Mouse (Mus musculus) cortical plate, adult 2 months (tissue): ENCODE results near the gene Btbd35f9.
"Not testable (repeated sequence)": the region's sequence is repeated elsewhere in the genome, so short reads cannot be mapped to it uniquely, and the experiment has no call there.

Experiments used
- CTCF ChIP-seq: fragments of 200-500 bp; IDR thresholded peaks from 2 replicates; pipeline ENCODE4 v1.5.1; 2011; ENCODE audit warnings: mild to moderate bottlenecking, control low read depth, low read length; ENCODE audit not compliant: insufficient read depth; ENCODE audit errors: extremely low read depth
- POLR2A ChIP-seq: fragments of 200-500 bp; IDR thresholded peaks from 2 replicates; pipeline ENCODE4 v1.6.1; 2011; ENCODE audit warnings: mild to moderate bottlenecking, low read length, control low read depth; ENCODE audit not compliant: insufficient read depth; ENCODE audit errors: extremely low read depth

DNA sequence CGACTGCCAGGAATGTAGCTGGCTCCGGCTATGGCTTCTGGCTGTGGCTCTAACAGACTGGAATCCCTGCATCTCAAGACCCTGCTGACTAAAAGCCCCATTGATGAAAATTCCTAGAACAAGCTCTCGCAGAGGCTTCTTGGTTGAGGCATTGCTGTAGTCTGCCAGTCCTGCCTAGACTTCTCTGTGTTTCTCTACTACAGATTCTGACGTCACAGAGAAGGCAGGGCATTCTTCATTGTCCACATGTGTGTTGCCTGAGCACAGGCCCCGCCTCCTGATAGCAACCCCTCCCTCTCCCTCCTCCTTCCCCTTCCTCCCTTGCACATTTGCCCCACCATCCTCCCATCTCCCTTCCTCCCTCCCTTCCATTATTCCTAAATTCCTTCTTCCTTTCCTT, at the start of gene Btbd35f9:
- not testable (repeated sequence) for TF ChIP-seq CTCF, POLR2A
